Mouse (Mus musculus) heart, postnatal 0 days (tissue): ENCODE data around the gene Cic.

Experiments used
- CTCF ChIP-seq: IDR thresholded peaks from 2 replicates; pipeline ENCODE4 v1.5.1; 2016; ENCODE audit warnings: antibody characterized with exemption, control low read depth, low read depth
- EP300 ChIP-seq: IDR thresholded peaks from 2 replicates; pipeline ENCODE4 v1.6.1; 2016; ENCODE audit warnings: antibody characterized with exemption, low read depth

- TF ChIP-seq CTCF (no peak), EP300 (no peak)
Observed at GRCm38 (mm10) chr7:25288721-25289120, 21.2 kb downstream of the Cic start.
